Mouse (Mus musculus) testis, adult 2 months (tissue): ENCODE results near the gene Lrrc31. TPM values are rescaled to one million over a fixed set of nuclear protein-coding genes. Genes with fewer than 3 reads are reported as not detected.
"Not testable (repeated sequence)": the region's sequence is repeated elsewhere in the genome, so short reads cannot be mapped to it uniquely, and the experiment has no call there.

Source experiments
- H3K27ac ChIP-seq: fragments of 200-500 bp; 2 replicates; pipeline ENCODE4 v1.5.1; 2012; ENCODE audit warnings: low read depth, low read length; ENCODE audit not compliant: control insufficient read depth, insufficient read depth
- H3K27me3 ChIP-seq: fragments of 200-500 bp; 2 replicates; pipeline ENCODE4 v1.6.1; 2012; ENCODE audit warnings: mild to moderate bottlenecking, low read length, moderate library complexity; ENCODE audit not compliant: control insufficient read depth, insufficient read depth
- H3K36me3 ChIP-seq: fragments of 200-500 bp; 2 replicates; pipeline ENCODE4 v1.6.1; 2012; ENCODE audit warnings: mild to moderate bottlenecking, low read length; ENCODE audit not compliant: control insufficient read depth, insufficient read depth
- H3K4me1 ChIP-seq: fragments of 200-500 bp; 2 replicates; pipeline ENCODE4 v1.6.1; 2012; ENCODE audit warnings: low read length; ENCODE audit not compliant: control insufficient read depth, insufficient read depth
- H3K4me3 ChIP-seq: fragments of 200-500 bp; 2 replicates; pipeline ENCODE4 v1.5.1; 2012; ENCODE audit warnings: low read depth, mild to moderate bottlenecking, low read length, moderate library complexity, mixed read lengths; ENCODE audit not compliant: control insufficient read depth
- CTCF ChIP-seq: fragments of 200-500 bp; IDR thresholded peaks from 2 replicates; pipeline ENCODE4 v1.5.1; 2012; ENCODE audit warnings: low read depth, mild to moderate bottlenecking, inconsistent platforms, low read length, moderate library complexity; ENCODE audit not compliant: control insufficient read depth, insufficient read depth, insufficient replicate concordance
- POLR2A ChIP-seq: fragments of 200-500 bp; IDR thresholded peaks from 2 replicates; pipeline ENCODE4 v1.6.1; 2012; ENCODE audit warnings: low read depth, mild to moderate bottlenecking, inconsistent platforms, low read length, moderate library complexity; ENCODE audit not compliant: control insufficient read depth
- polyA plus RNA-seq: library from polyadenylated mRNA; depleted of rRNA; stranded (reverse); fragments of >200 nt; gene quantifications from 2 replicates; pipeline ENCODE4 v1.2.3, GENCODE M21; 2012; rRNA removed

Gene Lrrc31
- polyA plus RNA-seq = not detected in 2 replicates

DNA sequence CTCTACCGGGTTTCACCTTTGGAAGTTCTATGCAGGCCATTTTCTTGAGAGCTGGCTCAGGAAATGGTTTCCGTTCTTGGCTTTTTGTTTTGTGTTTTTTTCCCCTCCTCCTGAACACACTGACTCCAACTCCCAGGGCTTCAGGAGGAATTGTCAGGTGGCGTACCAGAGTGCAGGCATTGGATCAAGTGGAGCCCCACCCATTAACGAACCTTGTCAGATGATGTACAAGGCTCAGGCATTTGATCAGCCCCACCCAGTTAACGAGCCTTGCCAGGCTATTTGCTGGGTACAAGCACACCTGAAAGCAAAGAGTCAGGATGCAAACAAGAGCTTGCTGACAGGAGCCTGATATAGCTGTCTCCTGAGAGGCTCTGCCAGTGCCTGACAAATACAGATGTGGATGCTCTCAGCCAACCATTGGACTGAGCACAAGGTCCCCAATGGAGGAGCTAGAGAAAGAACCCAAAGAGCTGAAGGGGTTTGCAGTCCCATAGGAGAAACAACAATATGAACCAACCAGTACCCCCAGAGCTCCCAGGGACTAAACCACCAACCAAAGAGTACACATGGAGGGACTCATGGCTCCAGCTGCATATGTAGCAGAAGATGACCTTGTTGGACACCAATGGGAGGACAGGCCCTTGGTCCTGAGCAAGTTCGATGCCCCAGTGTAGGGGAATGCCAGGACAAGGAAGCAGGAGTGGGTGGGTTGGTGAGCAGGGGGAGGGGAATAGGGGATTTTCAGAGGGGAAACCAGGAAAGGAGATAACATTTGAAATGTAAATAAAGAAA lies at the start of gene Lrrc31:
TSS of gene Lrrc31 (minus strand) at position 133 of the 795 bp plus-strand sequence.
- H3K36me3 ChIP-seq, H3K4me3 ChIP-seq, H3K27me3 ChIP-seq, H3K27ac ChIP-seq, H3K4me1 ChIP-seq: not testable (repeated sequence)

DNA sequence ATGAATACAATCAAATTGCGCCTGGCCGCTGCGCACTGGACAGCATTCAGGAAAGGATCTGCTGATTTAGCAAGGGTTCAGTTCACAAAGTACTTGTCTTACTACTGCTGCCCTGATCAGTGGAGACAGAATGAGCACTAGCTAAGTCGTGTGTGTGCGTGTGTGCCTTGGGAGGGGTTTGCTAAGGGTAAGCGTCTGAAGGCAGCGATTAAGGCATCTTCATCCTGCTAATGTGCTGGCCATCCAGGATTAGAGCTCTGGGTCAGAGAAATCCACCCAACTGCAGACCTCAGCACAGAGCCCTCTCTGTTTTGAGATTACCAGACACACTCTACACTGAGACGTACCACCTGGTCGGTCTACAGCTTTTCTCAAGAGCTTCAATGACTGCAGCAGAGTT lies 48.7 kb upstream of the Lrrc31 start:
- no peaks in the 10 kb centered on the region for H3K36me3 ChIP-seq
- no peak overlapping the region for H3K4me3 ChIP-seq
- H3K4me1 ChIP-seq = no peaks in the 10 kb centered on the region
- no peaks in the 10 kb centered on the region for H3K27me3 ChIP-seq
- no peak overlapping the region for H3K27ac ChIP-seq
- TF ChIP-seq CTCF = no peak
- no peak for TF ChIP-seq POLR2A

DNA sequence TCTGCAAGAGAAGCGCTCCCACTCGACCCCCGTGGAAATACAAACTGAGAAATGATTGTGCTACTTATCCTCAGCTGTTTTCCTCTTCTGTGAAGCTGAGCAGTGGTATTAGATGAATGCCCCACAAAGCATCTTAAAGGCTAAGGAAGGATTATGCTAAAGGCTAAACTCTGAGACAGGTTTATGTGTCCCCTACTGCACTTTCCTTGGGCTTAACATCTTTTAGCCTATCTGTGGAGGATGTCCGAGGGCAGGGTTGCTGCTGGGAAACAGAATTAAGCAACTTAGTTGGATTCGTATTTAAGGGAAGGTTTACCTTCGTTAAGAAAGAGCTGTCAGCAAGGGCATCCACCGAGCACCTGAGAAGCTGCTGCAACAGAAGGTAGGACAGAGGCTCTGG lies 46.4 kb upstream of the Lrrc31 start, which contains the start of gene Samd7:
TSS of gene Samd7 (plus strand) at position 288 of the 400 bp plus-strand sequence.
- no peak for TF ChIP-seq POLR2A
- no peak for TF ChIP-seq CTCF
- no peak within 1 kb of the TSS for H3K4me3 ChIP-seq
- no peaks in the 10 kb centered on the region for H3K27me3 ChIP-seq
- H3K36me3 ChIP-seq = no peaks in the 10 kb centered on the region
- H3K4me1 ChIP-seq = no peaks in the 10 kb centered on the region
- no peak within 1 kb of the TSS for H3K27ac ChIP-seq

DNA sequence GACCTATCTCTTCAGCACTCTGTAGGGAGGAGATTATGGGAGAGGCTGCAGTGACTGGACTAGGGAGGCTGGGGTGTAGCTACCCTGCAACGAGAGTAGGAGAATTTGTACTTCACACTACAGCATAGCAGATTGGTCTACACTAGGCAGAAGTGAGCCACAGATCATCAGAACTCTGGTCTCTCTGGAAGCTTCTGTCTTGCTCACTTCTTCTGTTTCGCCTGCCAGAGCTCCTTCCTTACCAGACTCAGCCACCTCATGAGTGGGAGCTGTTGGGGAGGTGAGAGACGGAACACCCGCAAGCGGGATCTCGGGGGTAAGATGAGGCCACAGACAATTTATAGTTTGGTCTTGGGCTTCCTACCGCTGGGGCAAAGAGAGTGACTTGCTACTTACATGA lies 43.2 kb upstream of the Lrrc31 start:
- Histone ChIP-seq H3K4me1 (no peaks in the 10 kb centered on the region), H3K27me3 (no peaks in the 10 kb centered on the region), H3K27ac (no peak overlapping the region), H3K36me3 (no peaks in the 10 kb centered on the region), H3K4me3 (no peak overlapping the region)
- TF ChIP-seq CTCF = no peak
- TF ChIP-seq POLR2A = no peak

DNA sequence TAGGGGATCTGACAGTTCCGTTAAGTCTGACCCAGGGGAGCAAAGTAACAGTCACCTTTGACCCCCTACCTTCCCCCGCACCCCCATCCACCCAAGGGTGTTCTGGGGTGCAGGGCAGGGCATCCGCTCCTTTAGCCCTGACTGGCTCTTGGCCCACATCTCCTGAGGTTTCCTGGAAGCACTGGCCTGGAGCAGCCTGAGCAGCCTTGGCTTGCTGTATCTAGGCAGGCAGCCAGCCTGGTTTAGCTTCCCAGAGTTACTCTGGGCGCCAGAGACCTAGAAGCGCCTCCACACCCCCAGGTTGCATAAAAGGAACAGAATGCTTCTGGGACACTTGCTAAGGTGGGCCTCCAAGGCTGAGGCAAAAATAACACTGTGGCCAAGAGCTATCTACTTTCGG lies 41.7 kb upstream of the Lrrc31 start:
- TF ChIP-seq POLR2A = no peak
- TF ChIP-seq CTCF = no peak
- Histone ChIP-seq H3K4me3 (no peak overlapping the region), H3K27ac (no peak overlapping the region), H3K27me3 (no peaks in the 10 kb centered on the region), H3K36me3 (no peaks in the 10 kb centered on the region), H3K4me1 (no peaks in the 10 kb centered on the region)

DNA sequence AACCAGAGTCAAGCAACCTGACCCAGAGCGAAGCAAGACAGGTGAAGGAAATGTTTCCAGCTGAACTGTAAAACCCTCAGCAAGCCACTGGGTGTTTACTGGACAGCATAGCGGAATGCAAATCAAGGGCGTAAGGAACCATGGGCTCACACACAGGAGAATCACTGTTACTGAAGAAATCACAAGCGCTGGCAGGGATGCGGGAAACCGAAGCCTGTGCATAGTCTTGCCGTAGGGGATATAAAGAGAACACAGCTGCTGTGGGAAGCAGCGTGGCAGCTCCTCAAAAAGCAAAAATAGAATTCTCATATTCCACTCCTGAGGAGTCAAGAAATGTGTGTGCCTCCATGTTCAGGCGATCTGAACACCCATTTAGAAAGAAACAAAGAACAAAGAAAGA lies 37.2 kb upstream of the Lrrc31 start:
- Histone ChIP-seq H3K4me3 (no peak overlapping the region), H3K27me3 (no peaks in the 10 kb centered on the region), H3K36me3 (no peaks in the 10 kb centered on the region), H3K4me1 (no peaks in the 10 kb centered on the region), H3K27ac (no peak overlapping the region)
- TF ChIP-seq POLR2A (no peak), CTCF (no peak)

DNA sequence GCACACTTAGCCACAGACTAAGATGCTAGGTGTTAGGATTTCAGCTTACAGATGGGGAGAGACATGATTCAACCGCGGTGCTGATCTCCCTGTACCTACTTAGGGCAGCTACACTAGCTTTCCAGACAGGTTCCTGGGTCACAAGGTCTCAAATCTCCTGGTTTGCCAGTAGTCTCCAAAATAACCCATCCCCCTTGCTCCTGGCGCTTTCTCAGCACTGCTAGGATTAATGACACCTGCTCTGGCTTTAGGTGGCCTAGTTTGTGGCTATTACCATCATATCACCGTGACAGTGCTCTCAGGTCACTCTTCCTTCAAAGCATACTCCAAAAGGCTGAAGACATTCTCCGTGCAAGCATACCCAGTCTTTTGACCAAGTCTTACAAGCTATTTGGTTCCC lies 29.4 kb upstream of the Lrrc31 start:
- Histone ChIP-seq H3K4me3 (no peak overlapping the region), H3K36me3 (no peaks in the 10 kb centered on the region), H3K4me1 (no peaks in the 10 kb centered on the region), H3K27ac (no peak overlapping the region), H3K27me3 (no peaks in the 10 kb centered on the region)
- TF ChIP-seq POLR2A (no peak), CTCF (no peak)
